Mouse (Mus musculus): ENCODE measurements around the gene Reg3a.

- no peak for TF ChIP-seq CTCF (IDR thresholded peaks at IDR 0.05; ENCODE audit: control insufficient read depth, insufficient read depth, low read length)
- TF ChIP-seq POLR2A (IDR thresholded peaks at IDR 0.05; ENCODE audit: borderline replicate concordance, control insufficient read depth, low read depth, low read length): no peak
Measured at GRCm38 (mm10) chr6:78341689-78342088, 38.8 kb upstream of the Reg3a start.

Data from bone marrow, adult 2 months (tissue).